ENCODE assay signal across 23 mouse cellular contexts in the genomic region with DNA sequence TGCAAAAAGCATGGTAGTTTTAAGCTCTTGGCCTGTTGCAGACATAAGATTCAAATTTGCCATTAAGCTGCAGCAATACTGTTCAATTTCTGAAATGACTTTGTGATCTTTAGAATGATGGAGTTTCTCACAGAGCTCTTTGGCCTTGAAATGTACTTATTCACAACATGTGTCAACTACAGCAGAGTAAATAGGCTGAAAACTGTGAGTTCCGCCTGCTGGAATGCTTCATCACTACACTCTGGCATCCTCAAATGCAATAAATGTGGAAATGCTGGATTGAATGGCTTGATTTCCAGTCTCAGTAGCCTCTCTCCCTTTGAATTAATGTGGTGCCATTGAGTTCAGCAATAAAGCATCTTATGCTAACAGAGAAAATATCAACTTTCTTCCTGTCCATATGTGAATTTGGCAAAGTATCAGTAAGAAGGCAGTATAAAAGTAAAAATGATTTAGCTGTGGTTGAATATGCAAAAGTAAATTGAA.
DNase-seq lines count a peak whose midpoint lies in the region; ATAC-seq and TF ChIP-seq lines count a peak whose summit lies in the region.
"Had no signal": no experiment of that assay in that cellular context is flagged by ENCODE, and none has a peak within 500 bp of the region (broad histone marks: within the 10 kb centered on the region; RNA-seq: fewer than 3 reads in every experiment).

No protein-coding gene starts in this region.

- no peak for ATAC-seq in forebrain, postnatal 0 days
- no peak for ATAC-seq in forebrain, embryonic 16.5 days
- ATAC-seq in kidney, embryonic 16.5 days (ENCODE audit: low FRiP score, low TSS enrichment) = peak; percentile 61; the same call in 1 of the 2 replicates
- ATAC-seq: forebrain, embryonic 13.5 days; Patski had no signal

- H3K4me3 ChIP-seq in forebrain, postnatal 0 days (ENCODE audit: low read depth, low read length) = no peak overlapping the region
- H3K4me3 ChIP-seq in forebrain, embryonic 16.5 days (replicated peaks; ENCODE audit: low read length) = no peak overlapping the region
- no peak overlapping the region for H3K4me3 ChIP-seq in kidney, embryonic 16.5 days (ENCODE audit: low read length)
- H3K4me3 ChIP-seq: forebrain, embryonic 10.5 days; forebrain, embryonic 13.5 days; heart, embryonic 12.5 days; heart, embryonic 15.5 days; hindbrain, embryonic 10.5 days; hindbrain, embryonic 13.5 days had no signal

- H3K27me3 ChIP-seq in forebrain, postnatal 0 days (ENCODE audit: insufficient read depth, low read length) = no peaks in the 10 kb centered on the region
- no peaks in the 10 kb centered on the region for H3K27me3 ChIP-seq in forebrain, embryonic 16.5 days (replicated peaks; ENCODE audit: control insufficient read depth, insufficient read depth, low read length)
- H3K27me3 ChIP-seq in kidney, embryonic 16.5 days (ENCODE audit: insufficient read depth, low read length) = peaks cover 2% of the 10 kb centered on the region; the same call in 1 of the 2 replicates
- H3K27me3 ChIP-seq: forebrain, embryonic 13.5 days; heart, embryonic 12.5 days; heart, embryonic 15.5 days; hindbrain, embryonic 13.5 days had no signal

- no peaks in the 10 kb centered on the region for H3K4me1 ChIP-seq in forebrain, postnatal 0 days (ENCODE audit: insufficient read depth)
- no peaks in the 10 kb centered on the region for H3K4me1 ChIP-seq in forebrain, embryonic 16.5 days (replicated peaks; ENCODE audit: control insufficient read depth, insufficient read depth, low read length)
- no peaks in the 10 kb centered on the region for H3K4me1 ChIP-seq in kidney, embryonic 16.5 days (ENCODE audit: insufficient read depth, low read length)
- H3K4me1 ChIP-seq: forebrain, embryonic 10.5 days; forebrain, embryonic 13.5 days; heart, embryonic 12.5 days; heart, embryonic 15.5 days; hindbrain, embryonic 10.5 days; hindbrain, embryonic 13.5 days had no signal

- 66% methylated on average over 1 of the region's 1 CpGs for WGBS in forebrain, postnatal 0 days
- 78% methylated on average over 1 of the region's 1 CpGs for WGBS in forebrain, embryonic 16.5 days
- 77% methylated on average over 1 of the region's 1 CpGs for WGBS in kidney, embryonic 16.5 days

- DNase-seq in forebrain, postnatal 0 days = peak; percentile 4
- no peak for DNase-seq in kidney, adult 9 months
- DNase-seq in kidney, postnatal 14 days = peak; percentile 0
- DNase-seq in kidney, adult 11 months = no peak
- peak; percentile 1 for DNase-seq in NIH3T3 (ENCODE audit: low read depth)
- DNase-seq: adrenal gland, postnatal 10 days; adrenal gland, postnatal 36 days; cerebellum, adult 18-20 months; cerebellum, adult 9-10 months; cerebellum, postnatal 14 days; gastrocnemius, postnatal 25 days; heart, adult 18-20 months; heart, postnatal 10 days; heart, postnatal 36 days had no signal

- H3K9ac ChIP-seq in forebrain, postnatal 0 days = no peak overlapping the region
- no peak overlapping the region for H3K9ac ChIP-seq in forebrain, embryonic 16.5 days (replicated peaks; ENCODE audit: low read depth, low read length)
- H3K9ac ChIP-seq in kidney, embryonic 16.5 days (replicated peaks; ENCODE audit: low read length) = no peak overlapping the region
- H3K9ac ChIP-seq: forebrain, embryonic 13.5 days; heart, embryonic 12.5 days; heart, embryonic 15.5 days; hindbrain, embryonic 13.5 days had no signal

- H3K36me3 ChIP-seq in forebrain, postnatal 0 days (ENCODE audit: insufficient read depth) = no peaks in the 10 kb centered on the region
- H3K36me3 ChIP-seq in forebrain, embryonic 16.5 days (ENCODE audit: control insufficient read depth, insufficient read depth) = no peaks in the 10 kb centered on the region
- H3K36me3 ChIP-seq in kidney, embryonic 16.5 days (ENCODE audit: insufficient read depth, low read length) = no peaks in the 10 kb centered on the region
- H3K36me3 ChIP-seq: forebrain, embryonic 10.5 days; heart, embryonic 12.5 days; heart, embryonic 15.5 days; hindbrain, embryonic 10.5 days; hindbrain, embryonic 13.5 days had no signal

- no peaks in the 10 kb centered on the region for H3K9me3 ChIP-seq in forebrain, postnatal 0 days (ENCODE audit: low read length)
- H3K9me3 ChIP-seq in forebrain, embryonic 16.5 days (ENCODE audit: control insufficient read depth, low read length) = no peaks in the 10 kb centered on the region
- no peaks in the 10 kb centered on the region for H3K9me3 ChIP-seq in kidney, embryonic 16.5 days (ENCODE audit: low read length)
- H3K9me3 ChIP-seq: forebrain, embryonic 10.5 days; forebrain, embryonic 13.5 days; heart, embryonic 12.5 days; heart, embryonic 15.5 days; hindbrain, embryonic 10.5 days; hindbrain, embryonic 13.5 days had no signal

- no peak overlapping the region for H3K4me2 ChIP-seq in forebrain, postnatal 0 days (ENCODE audit: low read depth)
- no peak overlapping the region for H3K4me2 ChIP-seq in forebrain, embryonic 16.5 days (ENCODE audit: low read length)
- H3K4me2 ChIP-seq in kidney, embryonic 16.5 days (replicated peaks; ENCODE audit: low read depth, low read length) = no peak overlapping the region
- H3K4me2 ChIP-seq: forebrain, embryonic 13.5 days; heart, embryonic 12.5 days; heart, embryonic 15.5 days; hindbrain, embryonic 13.5 days had no signal

- no peak for TF ChIP-seq CTCF in forebrain, postnatal 0 days (IDR thresholded peaks at IDR 0.05; ENCODE audit: low read depth)

- no peak overlapping the region for H3K27ac ChIP-seq in forebrain, postnatal 0 days (ENCODE audit: low read depth, low read length)
- no peak overlapping the region for H3K27ac ChIP-seq in forebrain, embryonic 16.5 days (ENCODE audit: low read length)
- peak overlapping the region; percentile 50; the same call in 1 of the 2 replicates for H3K27ac ChIP-seq in kidney, embryonic 16.5 days (ENCODE audit: low read length)
- H3K27ac ChIP-seq: forebrain, embryonic 10.5 days; forebrain, embryonic 13.5 days; heart, embryonic 15.5 days; hindbrain, embryonic 10.5 days; hindbrain, embryonic 13.5 days had no signal

Comparison
In these comparisons a context has a peak if more than half of its experiments do, and no peak if none do; other contexts are left out.
1. DNase-seq: peak in forebrain, postnatal 0 days (single experiment), kidney, postnatal 14 days (single experiment) and NIH3T3 (single experiment); none in kidney, adult 9 months (single experiment) and kidney, adult 11 months (single experiment).